19 mouse cellular contexts compared by ENCODE assay signal in genomic region chr4:43703439-43703838, GRCm38 (mm10). TPM values are rescaled to one million over a fixed set of nuclear protein-coding genes. Genes with fewer than 3 reads are reported as not detected.
A peak's percentile ranks its signal among the peaks of the same experiment; 100 is the strongest.
DNase-seq lines count a peak whose midpoint lies in the region; ATAC-seq and TF ChIP-seq lines count a peak whose summit lies in the region.
"Had no signal": no experiment of that assay in that cellular context is flagged by ENCODE, and none has a peak within 500 bp of the region (broad histone marks: within the 10 kb centered on the region; RNA-seq: fewer than 3 reads in every experiment).

No protein-coding gene starts in this region.

- H3K36me3 ChIP-seq in lung, embryonic 14.5 days (ENCODE audit: insufficient read depth), result no peaks in the 10 kb centered on the region
- H3K36me3 ChIP-seq: embryonic facial prominence, embryonic 13.5 days; intestine, embryonic 15.5 days had no signal

- no peak overlapping the region for H3K27ac ChIP-seq in gastrocnemius, adult 2 months
- no peak overlapping the region for H3K27ac ChIP-seq in lung, embryonic 14.5 days (ENCODE audit: low read depth)
- H3K27ac ChIP-seq: embryonic facial prominence, embryonic 13.5 days; intestine, embryonic 15.5 days had no signal

- no peak overlapping the region for H3K4me3 ChIP-seq in gastrocnemius, adult 2 months
- H3K4me3 ChIP-seq in lung, embryonic 14.5 days (ENCODE audit: low read depth, low read length), result no peak overlapping the region
- H3K4me3 ChIP-seq: embryonic facial prominence, embryonic 13.5 days; intestine, embryonic 15.5 days had no signal

- H3K9me3 ChIP-seq in lung, embryonic 14.5 days (ENCODE audit: low read depth, low read length), result no peaks in the 10 kb centered on the region
- H3K9me3 ChIP-seq: embryonic facial prominence, embryonic 13.5 days; intestine, embryonic 15.5 days had no signal

- TF ChIP-seq CTCF in gastrocnemius, adult 2 months (IDR thresholded peaks at IDR 0.05), result peak; percentile 10; the same call in 1 of the 2 replicates
- TF ChIP-seq CTCF in lung, embryonic 14.5 days (IDR thresholded peaks at IDR 0.05; ENCODE audit: low read depth), result peak; percentile 44

- no peak overlapping the region for H3K9ac ChIP-seq in lung, embryonic 14.5 days
- H3K9ac ChIP-seq: embryonic facial prominence, embryonic 13.5 days; intestine, embryonic 15.5 days had no signal

- ATAC-seq in lung, embryonic 14.5 days (ENCODE audit: insufficient read depth), result no peak
- ATAC-seq in erythroblast, adult 5-6 weeks (replicated peaks; ENCODE audit: low FRiP score, poor library complexity, severe bottlenecking), result 0 out of 2 replicates have a peak, but pooled peaks have one; percentile 48
- ATAC-seq: forebrain, embryonic 16.5 days; intestine, embryonic 15.5 days had no signal

- 65% methylated on average over 6 of the region's 6 CpGs for WGBS in lung, embryonic 14.5 days

- no peaks in the 10 kb centered on the region for H3K4me1 ChIP-seq in lung, embryonic 14.5 days (ENCODE audit: insufficient read depth)
- H3K4me1 ChIP-seq: embryonic facial prominence, embryonic 13.5 days; intestine, embryonic 15.5 days had no signal

- no peaks in the 10 kb centered on the region for H3K27me3 ChIP-seq in lung, embryonic 14.5 days (ENCODE audit: insufficient read depth, low read length)
- H3K27me3 ChIP-seq: embryonic facial prominence, embryonic 13.5 days; intestine, embryonic 15.5 days had no signal

- intact Hi-C loops in gastrocnemius, adult 2 months (cut with DNase I), result no loop called here

- no peak for DNase-seq in gastrocnemius, adult 2 months
- no peak for DNase-seq in gastrocnemius, postnatal 10 days
- no peak for DNase-seq in lung, embryonic 14.5 days
- DNase-seq in lung, postnatal 4 days, result no peak
- peak; percentile 65 for DNase-seq in ES-CJ7 (ENCODE audit: low read depth, low spot score)
- DNase-seq in adrenal gland, postnatal 25 days, result no peak
- DNase-seq in spleen, postnatal 10 days (ENCODE audit: low spot score in 2 of 2), result no peak
- DNase-seq: cerebellum, postnatal 14 days; thymus, postnatal 14 days had no signal

- no peak overlapping the region for H3K4me2 ChIP-seq in lung, embryonic 14.5 days
- H3K4me2 ChIP-seq: embryonic facial prominence, embryonic 13.5 days; intestine, embryonic 15.5 days had no signal

RNA-seq across cellular contexts. Expression of gene Olfr70, which starts 2.8 kb away (rescaled TPM):
- total RNA-seq in gastrocnemius, adult 2 months (2021), result not detected
- not detected for total RNA-seq in gastrocnemius, postnatal 10 days (2021)
- polyA plus RNA-seq in lung, embryonic 14.5 days (2014; fragmentation: Nextera tagmentation; extraction: Ambion mirVana), result not detected in 2 replicates
- not detected in 2 replicates for total RNA-seq in erythroblast, adult 5-6 weeks (2015; ENCODE audit: low replicate concordance)
- 0.70 TPM in 1 of 2 replicates, not detected in the other for total RNA-seq in erythroblast, adult 5-6 weeks (2017; ENCODE audit: low replicate concordance)
- total RNA-seq in adrenal gland, postnatal 25 days (2021), result not detected in 2 replicates
- total RNA-seq: heart, postnatal 25 days; layer of hippocampus, adult 18-20 months; left cerebral cortex, postnatal 36 days; monocyte, adult 5-6 weeks had no signal
- polyA plus RNA-seq: C2C12; embryonic facial prominence, embryonic 13.5 days; forebrain, embryonic 16.5 days; intestine, embryonic 15.5 days; lung, embryonic 16.5 days had no signal

RNA-seq across cellular contexts. Expression of gene Olfr71, which starts 6.6 kb away (rescaled TPM):
- total RNA-seq in gastrocnemius, adult 2 months (2021), result not detected
- total RNA-seq in gastrocnemius, postnatal 10 days (2021), result not detected
- polyA plus RNA-seq in lung, embryonic 14.5 days (2014; fragmentation: Nextera tagmentation; extraction: Ambion mirVana), result not detected in 2 replicates
- total RNA-seq in erythroblast, adult 5-6 weeks (2015; ENCODE audit: low replicate concordance), result not detected in 2 replicates
- total RNA-seq in erythroblast, adult 5-6 weeks (2017; ENCODE audit: low replicate concordance), result not detected in 2 replicates
- total RNA-seq in adrenal gland, postnatal 25 days (2021), result not detected in 2 replicates
- total RNA-seq: heart, postnatal 25 days; layer of hippocampus, adult 18-20 months; left cerebral cortex, postnatal 36 days; monocyte, adult 5-6 weeks had no signal
- polyA plus RNA-seq: C2C12; embryonic facial prominence, embryonic 13.5 days; forebrain, embryonic 16.5 days; intestine, embryonic 15.5 days had no signal

RNA-seq across cellular contexts. Expression of gene Hrct1, which starts 23.5 kb away (rescaled TPM):
- 1 to 10 TPM; 1.1 to 2.4 TPM for total RNA-seq in gastrocnemius, adult 2 months (2021)
- 1 to 10 TPM; 2.3 to 3.1 TPM for total RNA-seq in gastrocnemius, postnatal 10 days (2021)
- polyA plus RNA-seq in lung, embryonic 14.5 days (2014; fragmentation: Nextera tagmentation; extraction: Ambion mirVana), result 0.58 and 0.93 TPM in 2 replicates
- total RNA-seq in erythroblast, adult 5-6 weeks (2015; ENCODE audit: low replicate concordance), result not detected in 2 replicates
- not detected in 2 replicates for total RNA-seq in erythroblast, adult 5-6 weeks (2017; ENCODE audit: low replicate concordance)
- total RNA-seq in adrenal gland, postnatal 25 days (2021), result 1.5 and 1.9 TPM in 2 replicates
- total RNA-seq: monocyte, adult 5-6 weeks had no signal

RNA-seq across cellular contexts. Expression of gene Spaar, which starts 26.4 kb away (rescaled TPM):
- 1 to 10 TPM; 1.4 to 2.3 TPM for total RNA-seq in gastrocnemius, adult 2 months (2021)
- 1 to 10 TPM; 1.1 to 1.6 TPM for total RNA-seq in gastrocnemius, postnatal 10 days (2021)
- polyA plus RNA-seq in lung, embryonic 14.5 days (2014; fragmentation: Nextera tagmentation; extraction: Ambion mirVana), result 0.28 and 0.38 TPM in 2 replicates
- not detected in 2 replicates for total RNA-seq in erythroblast, adult 5-6 weeks (2015; ENCODE audit: low replicate concordance)
- not detected in 2 replicates for total RNA-seq in erythroblast, adult 5-6 weeks (2017; ENCODE audit: low replicate concordance)
- total RNA-seq in adrenal gland, postnatal 25 days (2021), result 2.1 and 2.7 TPM in 2 replicates
- total RNA-seq: monocyte, adult 5-6 weeks had no signal

RNA-seq across cellular contexts. Expression of gene Fam221b, which starts 34.5 kb away (rescaled TPM):
- under 1 TPM; 0.08 to 0.15 TPM for total RNA-seq in gastrocnemius, adult 2 months (2021)
- under 1 TPM; 0.18 to 0.26 TPM for total RNA-seq in gastrocnemius, postnatal 10 days (2021)
- 3.2 and 3.4 TPM in 2 replicates for polyA plus RNA-seq in lung, embryonic 14.5 days (2014; fragmentation: Nextera tagmentation; extraction: Ambion mirVana)
- not detected in 2 replicates for total RNA-seq in erythroblast, adult 5-6 weeks (2015; ENCODE audit: low replicate concordance)
- total RNA-seq in erythroblast, adult 5-6 weeks (2017; ENCODE audit: low replicate concordance), result 0.70 TPM in 1 of 2 replicates, not detected in the other
- total RNA-seq in adrenal gland, postnatal 25 days (2021), result 0.21 TPM in 1 of 2 replicates, not detected in the other
